Mouse (Mus musculus) spleen, adult 12 weeks (tissue): ENCODE measurements at regions not wholly inside any gene's neighbourhood (a gene's known extent, or its start where the extent isn't known, plus 50 kb on each side); places are given as distances from the start of the nearest gene placed in this dataset.

ENCODE experiments used
- DNase-seq: peaks from one replicate; pipeline ENCODE4 v3.0.0; 2022; ENCODE audit warnings: low spot score

DNA sequence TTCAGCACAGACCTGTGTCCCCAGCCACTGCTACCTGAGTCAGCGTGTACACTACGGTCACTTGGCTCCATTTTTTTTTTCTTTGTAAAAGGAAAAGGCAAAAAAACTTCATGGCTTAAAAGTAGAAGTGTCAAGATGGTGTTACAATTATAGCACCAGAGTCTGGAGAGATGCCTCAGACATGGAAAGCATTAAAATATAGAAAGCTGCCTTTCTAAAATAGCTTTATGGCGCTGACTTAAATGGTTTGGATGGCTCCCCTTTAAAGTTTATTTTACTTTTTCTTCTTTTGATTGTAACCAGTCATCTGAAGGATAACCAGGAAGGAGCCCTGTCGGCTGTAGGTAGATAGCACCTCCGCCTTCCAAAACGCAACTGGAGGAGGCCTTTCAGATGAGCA is 79.0 kb upstream of the Jade1 start:
- no peak for DNase-seq

DNA sequence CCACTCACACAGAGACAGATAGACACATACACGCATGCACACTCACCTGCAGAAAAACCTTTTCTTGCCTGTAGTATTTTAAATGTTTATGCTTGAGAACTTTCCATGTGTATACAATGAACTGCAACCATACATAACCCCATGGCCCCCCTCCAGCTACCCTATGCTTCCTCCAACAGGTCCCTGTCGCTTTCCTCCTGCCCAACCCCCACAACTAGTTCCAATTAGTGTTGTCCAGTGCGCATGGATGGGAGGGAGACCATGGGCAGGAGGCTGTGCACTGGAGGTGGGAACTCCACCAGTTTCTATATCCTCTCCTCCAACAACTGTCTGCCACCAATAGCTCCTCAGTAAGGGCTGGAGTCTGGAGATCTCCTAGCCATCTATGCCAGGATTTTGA is 82.9 kb upstream of the Jade1 start:
- DNase-seq: no peak

DNA sequence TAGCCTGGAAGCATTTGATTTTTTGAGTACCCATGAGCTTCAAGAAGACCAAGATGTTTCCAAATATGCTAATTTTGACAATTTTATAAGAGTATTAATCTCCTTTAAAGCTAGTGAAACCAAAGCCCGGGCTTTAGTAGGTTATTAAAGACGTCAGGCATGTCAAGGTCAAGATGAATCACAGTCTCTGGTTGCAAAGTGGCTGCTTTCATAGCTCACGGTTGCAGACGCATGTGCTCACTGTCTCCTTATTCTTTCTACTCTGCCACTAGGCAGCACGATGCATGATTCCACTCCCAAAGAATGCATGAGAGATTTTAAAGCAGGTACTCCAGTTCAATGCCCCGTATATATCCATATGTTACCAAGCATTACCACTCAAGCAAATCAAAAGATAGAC is 86.4 kb upstream of the Jade1 start:
- DNase-seq: no peak

DNA sequence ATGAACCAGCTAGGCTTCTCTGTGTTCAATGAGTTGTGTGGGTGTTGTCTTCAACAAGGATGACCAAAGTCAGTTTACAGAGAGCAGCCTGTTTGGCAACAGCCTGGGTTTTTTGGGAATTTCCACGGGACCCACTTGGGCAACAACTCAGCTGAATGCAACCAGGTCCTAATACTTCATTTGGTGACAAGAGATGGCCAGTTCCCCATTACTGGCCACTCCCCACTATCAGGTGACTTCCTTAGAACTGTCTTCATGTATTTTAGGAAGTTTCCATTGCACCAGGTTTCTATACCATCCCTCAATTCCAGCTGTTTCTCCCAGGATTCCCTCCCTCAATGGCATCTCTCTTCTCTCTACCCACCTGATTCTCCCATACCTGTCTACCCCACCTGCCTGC is 87.7 kb upstream of the Jade1 start:
- DNase-seq: no peak

DNA sequence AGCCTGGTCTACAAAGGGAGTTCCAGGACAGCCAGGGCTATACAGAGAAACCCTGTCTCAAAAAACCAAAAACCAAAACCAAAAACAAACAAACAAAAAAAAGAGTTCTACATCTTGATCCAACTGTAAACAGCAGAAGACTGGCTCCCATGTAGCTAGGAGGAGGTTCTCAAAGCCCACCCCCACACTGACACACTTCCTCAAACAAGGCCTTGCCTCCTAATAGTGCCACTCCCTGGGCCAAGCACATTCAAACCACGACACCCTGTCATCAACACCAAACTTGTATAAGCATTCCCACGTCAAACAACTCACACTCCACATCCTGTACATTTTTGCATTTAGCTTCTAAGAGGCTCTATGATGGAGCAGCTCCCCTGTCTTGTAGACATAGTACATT is 89.6 kb upstream of the Jade1 start:
- no peak for DNase-seq

DNA sequence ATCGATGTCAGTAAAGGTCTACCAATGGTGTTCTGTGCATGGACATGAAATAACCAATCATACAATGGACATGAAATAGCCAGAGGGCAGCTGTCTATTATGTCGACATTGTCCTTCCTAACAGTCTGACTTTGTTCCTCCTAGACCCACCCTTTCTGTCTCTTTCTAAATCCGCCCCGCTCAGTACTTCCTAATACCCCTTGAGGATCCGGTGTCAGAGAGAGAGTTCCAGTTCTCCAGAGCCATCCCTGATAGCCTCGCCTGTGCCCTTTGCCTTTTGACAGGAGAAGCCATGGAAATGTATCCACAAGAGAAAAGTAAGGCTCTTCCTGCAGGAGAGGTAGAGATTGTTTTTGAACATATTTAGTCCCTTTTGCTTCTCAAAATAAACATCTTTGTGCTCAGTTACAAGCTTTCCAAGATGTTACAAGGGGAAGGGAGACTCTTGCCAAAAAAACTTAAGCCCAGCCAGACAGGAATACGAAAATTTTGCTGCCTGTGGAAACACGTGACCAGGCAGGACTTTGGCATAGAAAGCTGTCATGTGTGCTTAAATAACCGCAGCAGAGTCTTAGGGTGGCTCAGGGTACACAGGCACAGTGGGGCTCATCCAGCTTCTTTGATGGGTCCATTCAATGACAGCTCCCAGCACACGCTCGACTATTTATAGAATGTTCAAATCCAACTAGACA is 92.4 kb upstream of the Jade1 start:
- DNase-seq: no peak

DNA sequence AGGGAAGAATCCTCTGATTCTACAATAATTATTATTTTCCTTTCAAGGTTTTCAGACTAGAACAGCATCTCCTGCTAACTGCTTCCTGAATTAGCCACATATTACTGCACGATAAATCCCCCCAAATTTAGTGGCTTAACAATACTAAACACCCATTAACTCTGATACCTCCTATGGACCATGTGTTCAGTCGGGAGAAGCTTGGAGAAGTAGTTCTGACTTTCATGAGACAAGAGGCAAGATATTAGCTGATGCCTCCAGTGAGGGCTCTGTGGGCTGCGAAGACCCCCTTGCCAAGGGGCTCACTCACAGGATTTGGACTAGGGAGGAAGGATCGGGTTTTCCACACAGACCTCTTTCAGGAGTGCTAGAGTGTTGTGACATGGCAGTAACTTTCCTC is 95.4 kb upstream of the Jade1 start:
- DNase-seq: no peak

DNA sequence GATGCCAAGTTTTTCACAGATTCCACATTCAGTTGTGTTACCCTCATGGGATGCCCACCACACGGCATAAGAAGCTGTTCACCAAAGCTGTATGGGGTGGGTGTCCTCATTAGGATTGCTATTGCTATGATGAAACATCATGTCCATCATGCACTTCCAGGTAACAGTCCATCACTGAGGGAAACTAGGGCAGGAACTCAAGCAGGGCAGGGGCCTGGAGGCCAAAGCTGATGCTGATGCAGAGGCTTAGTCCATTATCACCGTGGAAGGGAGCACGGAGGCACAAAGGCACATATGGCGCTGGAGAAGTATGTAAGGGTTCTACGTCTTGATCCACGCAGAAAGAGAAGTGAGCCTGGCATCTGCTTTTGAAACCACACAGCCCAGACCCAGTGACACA is 97.4 kb upstream of the Jade1 start:
- DNase-seq: no peak

DNA sequence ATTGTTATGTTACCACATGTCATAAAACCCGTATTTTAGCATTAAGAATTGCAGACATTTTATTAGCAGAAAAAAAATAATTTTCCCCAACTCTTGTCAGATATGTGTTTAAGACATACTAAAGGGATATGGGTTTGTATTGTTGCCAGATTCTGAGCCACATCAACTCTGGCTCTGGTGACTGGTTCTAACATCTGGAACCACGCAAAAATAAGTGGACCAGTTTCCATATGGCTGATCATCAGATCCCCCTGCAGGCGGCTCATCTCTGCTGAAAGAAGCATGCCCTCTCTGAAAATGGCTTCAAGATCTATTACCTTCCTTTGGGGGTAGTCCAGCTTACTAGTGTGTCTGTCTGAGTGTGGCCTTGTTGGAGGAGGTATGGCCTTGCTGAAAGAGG is 102.0 kb upstream of the Jade1 start:
- no peak for DNase-seq

DNA sequence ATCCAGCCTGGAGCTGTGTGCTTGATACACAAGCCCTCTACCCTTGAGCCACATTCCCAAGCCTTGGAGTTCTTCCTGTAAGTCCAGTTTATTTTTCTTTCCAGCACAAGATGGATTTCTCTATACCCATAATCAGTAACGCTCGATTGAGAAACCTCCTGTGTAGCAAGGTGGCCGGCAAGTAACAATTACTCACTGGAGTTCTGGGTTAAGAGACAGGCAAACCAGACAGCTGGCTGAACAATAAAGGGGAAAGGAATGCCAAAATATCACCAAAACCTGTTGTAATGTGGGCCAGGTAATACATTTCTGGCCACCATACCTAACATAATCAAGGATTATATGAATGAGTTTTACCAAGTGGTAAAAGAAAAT is 102.8 kb upstream of the Jade1 start:
- no peak for DNase-seq

DNA sequence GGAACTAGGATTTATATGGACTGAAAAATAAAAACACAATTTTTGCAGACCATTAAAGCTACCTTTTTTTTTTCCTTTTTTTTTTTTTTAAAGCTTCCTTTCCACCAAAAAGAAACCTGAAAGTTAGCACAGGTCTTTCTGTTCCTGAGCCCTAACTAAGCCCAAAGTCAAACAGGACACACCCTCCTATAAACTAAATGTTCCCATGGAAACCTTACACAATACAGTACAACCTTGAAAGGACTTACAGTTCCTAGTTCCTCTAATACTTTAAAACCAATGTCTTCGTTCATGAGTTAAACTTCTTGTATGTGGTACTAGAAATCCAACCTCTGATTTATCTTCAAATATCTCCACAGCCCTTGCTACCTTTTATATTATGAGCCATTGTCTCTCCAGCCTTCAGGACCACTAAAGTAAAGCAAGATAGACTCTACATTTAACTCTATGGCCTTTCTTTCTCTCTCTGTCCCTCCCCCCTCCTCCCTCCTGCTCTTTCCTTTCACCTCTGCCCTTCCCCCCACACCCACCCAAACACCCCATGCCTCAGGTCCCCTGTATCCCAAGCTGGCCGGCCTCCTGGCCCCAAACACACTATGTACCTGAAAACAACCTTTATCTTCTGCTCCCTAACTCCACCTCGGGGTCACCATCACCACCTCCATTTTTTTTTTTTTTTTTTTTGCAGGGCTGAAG is 103.4 kb upstream of the Jade1 start:
- DNase-seq: no peak

DNA sequence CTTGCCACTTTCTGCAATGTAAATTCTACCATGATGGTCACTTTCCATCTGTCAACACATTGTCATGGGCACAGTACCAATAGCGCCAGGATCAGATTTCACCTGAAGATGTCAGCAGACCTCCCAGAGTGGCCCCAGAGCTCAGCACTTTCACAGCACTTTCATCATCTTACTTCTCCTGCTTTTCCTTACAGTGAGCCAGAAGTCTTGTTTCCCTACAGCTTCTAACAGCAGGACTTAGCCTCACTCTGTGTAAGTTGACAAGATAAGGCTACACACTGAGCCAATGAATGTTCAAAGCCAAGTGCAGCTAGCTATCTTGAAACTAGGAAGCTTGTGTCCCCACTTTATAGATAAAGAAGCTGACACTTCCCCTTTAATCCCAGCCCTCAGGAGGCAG is 104.8 kb upstream of the Jade1 start:
- no peak for DNase-seq

DNA sequence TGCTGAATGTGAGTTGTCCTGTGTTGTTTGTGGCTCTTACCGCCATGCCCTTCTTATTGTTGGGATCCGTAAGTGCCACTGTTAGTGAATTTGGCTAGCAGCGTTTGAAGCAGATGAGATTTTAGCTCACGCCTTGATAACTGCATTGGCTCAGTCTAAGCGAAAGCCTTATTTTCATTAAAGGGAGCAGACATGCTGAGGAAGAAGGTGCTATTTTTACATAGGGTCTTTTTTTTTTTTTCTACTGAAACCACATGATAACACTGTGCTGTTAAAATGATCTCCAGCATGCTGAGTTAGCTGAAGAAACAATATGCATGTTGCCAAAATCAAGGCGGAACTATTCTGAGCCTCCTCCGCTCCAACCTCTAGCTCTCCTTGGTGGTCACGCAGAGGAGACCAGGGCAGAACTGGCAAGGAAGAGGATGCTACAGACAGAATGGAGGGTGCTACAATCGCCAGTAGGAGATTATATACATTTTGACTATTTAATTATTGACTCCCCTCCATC is 111.2 kb upstream of the Jade1 start:
- no peak for DNase-seq

DNA sequence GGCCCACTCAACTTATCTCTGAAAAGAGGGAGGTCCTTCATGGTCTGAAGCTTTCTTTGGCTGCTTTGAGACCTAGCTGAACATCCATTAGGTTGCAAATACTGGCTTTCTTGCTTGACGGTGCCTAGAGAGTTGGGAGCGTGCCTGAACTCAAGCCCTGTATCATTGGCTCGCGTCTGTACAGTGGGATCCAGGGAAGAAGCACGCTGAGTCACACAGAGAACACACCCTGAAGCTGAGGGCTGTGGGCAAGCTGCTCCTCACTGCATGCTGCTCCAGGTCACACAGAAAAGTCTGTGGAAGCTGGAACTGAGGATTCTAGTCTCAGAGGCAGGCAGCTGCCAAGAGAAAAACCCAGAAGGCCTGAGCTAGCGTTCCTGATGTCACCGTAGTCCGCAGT is 119.3 kb upstream of the Jade1 start:
- no peak for DNase-seq

DNA sequence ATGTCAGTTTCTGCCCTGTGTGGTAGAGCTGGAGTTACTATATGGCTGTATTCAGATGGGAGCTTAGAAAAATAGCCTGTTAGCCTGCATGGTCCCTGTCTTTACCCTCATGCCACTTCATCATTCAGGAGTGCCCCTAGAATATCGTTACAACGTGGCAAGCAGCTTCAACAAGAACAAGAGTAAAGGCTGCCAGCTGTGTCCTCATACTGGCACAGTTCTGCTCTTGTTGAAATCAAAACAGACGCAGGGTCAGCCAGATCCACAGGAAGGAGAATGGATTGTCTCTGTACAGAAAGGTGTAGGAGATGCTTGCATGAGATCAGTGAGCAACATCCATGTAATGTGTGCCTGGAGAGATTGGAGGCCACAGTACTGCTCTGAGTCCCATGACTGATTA is 122.4 kb upstream of the Jade1 start:
- no peak for DNase-seq

DNA sequence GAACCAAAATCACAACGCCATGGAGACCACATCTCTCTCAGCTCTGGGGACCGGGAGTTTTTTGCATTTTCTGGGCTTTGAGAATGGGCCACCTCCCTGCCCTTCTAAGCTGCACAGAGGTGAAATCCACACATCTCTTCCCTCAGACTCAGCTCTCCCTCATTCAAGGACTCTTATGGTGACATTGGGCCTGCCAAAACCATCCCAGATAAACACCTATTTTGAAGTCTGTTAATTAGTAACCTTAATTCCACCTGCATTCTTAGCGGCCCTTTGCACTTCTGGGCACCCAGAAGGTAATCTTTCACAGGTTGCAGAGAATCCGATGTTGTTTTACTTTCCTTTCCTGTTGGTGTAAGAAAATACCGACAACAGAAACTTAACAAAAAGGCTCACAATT is 123.2 kb upstream of the Jade1 start:
- no peak for DNase-seq

DNA sequence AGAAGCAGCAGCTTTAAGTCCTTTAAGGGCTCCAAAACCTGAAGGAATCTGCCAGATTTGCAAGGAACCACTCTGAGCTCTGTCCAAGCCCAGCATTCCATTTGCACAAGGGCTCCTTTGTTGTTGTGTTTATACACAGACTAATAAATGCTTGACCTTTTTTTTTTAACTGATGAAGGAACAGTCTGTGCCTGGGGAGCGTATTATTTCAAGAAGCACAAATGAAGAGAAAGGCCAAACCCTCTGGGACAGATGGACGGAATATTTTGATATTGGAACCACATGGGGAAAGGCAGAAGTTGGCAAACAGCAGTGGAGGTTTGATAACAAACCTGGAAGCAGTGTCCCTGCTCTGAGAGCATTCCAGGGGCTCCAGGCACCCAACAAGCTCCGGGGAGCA is 125.3 kb upstream of the Jade1 start:
- DNase-seq: no peak

DNA sequence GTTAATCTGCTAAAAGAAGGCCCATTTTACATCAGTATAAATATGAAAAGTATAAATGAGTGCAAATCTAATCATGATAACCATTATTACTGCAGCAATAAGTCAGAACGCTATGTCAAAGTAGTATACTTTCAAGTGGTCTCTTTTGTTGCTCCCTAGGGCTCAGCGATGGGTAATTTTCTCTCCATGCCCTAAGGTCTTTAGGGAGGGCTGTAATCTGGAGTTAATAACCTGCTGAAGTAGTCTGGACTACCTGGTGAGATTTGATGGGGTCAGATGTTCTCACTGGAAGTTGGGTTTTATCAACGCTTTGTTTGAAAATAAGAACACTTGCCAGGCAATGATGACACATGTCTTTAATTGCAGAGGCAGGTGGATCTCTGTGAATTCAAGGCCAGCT is 128.6 kb upstream of the Jade1 start:
- DNase-seq: no peak

DNA sequence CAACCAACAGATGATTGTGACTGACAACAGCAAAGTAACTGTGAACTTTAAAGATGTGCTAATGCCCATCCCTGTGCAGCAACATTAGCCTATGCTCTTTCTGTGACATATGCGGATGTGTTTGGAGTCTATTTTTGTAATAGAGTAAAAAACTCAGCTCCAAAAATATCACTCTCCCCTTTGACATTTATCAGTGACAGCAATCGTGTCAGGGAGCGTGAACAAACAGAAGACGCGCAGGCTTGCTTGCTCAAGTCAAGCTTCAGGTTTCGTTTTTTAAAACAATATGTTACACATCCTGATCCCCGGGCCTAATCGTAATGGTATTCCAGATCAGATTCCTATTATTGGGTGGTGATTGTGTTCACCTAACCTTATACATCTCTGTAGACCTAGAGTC is 129.7 kb upstream of the Jade1 start:
- DNase-seq: no peak

DNA sequence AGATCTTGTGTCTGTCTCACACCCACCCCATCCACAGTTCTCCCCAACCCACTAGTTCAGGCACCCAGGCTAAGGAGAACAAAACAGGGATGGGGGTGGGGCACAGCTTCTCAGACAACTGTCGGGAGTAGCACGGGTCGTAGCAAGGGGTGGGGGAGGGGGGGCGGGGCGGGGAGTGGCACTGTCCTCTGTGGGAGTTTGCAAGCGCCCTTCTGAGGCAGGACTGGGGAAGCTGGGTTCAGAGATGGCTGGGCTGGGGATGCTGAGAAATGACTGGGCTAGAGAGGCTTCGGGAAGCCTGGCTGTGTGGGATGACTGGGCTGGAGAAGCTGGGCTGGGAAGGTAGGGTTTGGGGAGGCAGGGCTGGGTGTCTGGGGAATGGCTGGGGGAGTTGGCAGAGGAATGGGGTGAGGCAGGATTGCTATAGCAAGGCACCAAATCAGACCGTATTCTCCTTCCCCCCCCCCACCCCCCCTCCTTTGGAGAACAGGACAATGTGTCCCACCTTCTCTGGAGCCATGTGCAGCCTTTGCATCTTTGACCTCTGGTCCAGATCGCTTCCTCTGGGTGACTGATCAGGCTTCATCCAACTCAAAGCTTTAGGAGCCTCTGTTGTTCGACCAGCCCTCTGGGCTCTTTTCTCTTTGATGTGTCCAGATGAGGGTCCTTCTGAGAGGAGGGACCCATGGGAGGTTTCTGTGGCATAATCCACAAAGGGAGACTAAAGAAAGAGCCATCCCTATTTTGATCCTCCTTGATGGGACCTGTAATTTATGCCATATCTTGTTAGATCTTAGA is 131.2 kb upstream of the Jade1 start:
- DNase-seq: no peak

DNA sequence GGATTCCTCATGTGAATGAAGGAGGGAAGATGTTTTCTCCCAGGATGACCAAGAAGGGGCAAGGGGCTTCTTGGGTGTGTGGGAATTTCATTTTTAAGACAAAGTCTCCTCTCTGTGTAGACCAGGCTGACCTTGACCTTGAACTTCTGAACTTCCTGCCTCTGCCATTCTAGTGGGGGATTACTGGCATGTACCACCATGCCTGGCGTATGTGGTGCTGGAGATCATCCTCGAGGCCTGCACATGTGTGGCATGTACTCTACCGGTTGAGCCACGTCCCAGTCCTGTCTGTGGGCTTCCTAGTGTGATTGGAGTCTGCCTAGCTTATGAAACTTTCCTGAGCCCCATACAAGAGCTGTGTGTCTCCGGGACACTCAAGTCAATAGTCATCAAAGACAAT is 131.9 kb upstream of the Jade1 start:
- DNase-seq: no peak

DNA sequence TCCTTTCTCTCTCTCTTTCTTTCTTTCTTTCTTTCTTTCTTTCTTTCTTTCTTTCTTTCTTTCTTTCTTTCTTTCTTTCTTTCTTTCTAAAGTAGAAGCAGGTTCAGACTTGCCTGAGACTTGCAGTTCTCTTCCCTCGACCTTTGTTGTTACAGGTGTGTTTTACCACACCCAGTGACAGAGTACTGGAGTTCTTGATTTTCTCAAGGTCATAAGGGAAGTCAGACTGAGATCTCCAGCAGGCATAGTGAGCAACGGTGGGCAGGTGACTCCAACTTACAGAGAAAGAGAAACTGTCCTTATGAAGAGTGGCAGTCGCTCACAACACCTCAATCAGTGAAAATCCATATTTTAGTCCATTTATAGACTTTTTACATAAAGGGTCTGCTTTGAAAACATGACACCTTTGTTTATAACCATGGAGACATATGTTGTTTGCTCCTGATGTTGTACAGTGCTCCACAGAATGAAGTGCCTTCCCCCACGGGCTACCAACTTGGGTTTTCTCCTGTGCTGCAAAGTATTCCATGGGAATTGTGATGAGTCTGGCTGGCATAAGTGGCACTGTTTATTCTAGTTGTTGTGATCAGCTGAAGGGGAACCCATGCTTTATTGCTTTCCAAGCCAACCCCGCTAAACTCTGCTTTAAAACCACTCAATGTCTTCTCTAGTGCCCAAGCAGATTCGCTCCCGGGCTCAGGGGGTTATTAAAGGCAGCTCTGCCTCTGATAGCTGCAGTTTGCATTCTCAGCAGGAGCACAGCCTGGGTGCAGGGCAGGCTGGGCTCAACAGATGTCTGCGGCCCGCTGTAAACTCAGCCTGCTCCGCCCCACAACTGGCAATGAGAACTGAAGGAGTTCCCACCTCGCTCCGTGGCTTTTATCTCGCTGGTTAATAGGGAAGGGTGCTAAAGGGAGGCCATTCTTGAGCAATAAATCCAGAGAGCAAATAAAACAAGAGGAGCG is 132.6 kb upstream of the Jade1 start:
- no peak for DNase-seq
